Mouse (Mus musculus): ENCODE data around the gene Tmem175. TPM values are rescaled to one million over a fixed set of nuclear protein-coding genes. Genes with fewer than 3 reads are reported as not detected.
"Not testable (repeated sequence)": the region's sequence is repeated elsewhere in the genome, so short reads cannot be mapped to it uniquely, and the experiment has no call there.

The Tmem175 gene
- 25.5 and 28.1 TPM in 2 replicates for polyA plus RNA-seq (2015; fragmentation: Nextera tagmentation; extraction: Ambion mirVana)

- peaks cover 27% of the 10 kb centered on the region for H3K4me1 ChIP-seq
- ATAC-seq (replicated peaks; ENCODE audit: low FRiP score), result peak; percentile 97
- H3K36me3 ChIP-seq, result peaks cover 3% of the 10 kb centered on the region; the same call in 1 of the 2 replicates
- peak within 1 kb of the TSS; percentile 79 for H3K4me2 ChIP-seq
- H3K27ac ChIP-seq, result peak within 1 kb of the TSS; percentile 89
- H3K9me3 ChIP-seq (replicated peaks), result no peaks in the 10 kb centered on the region
- peak within 1 kb of the TSS; percentile 91 for H3K9ac ChIP-seq
- under 1% methylated on average over 58 of the region's 58 CpGs for WGBS
- no peaks in the 10 kb centered on the region for H3K27me3 ChIP-seq
- H3K4me3 ChIP-seq (replicated peaks), result peak within 1 kb of the TSS; percentile 79
These were observed at the start of gene Tmem175, which contains the start of gene Gak for GRCm38 (mm10) chr5:108629634-108630483. Gene Tmem175 (plus strand): TSS chr5:108629770. Gene Gak (minus strand): TSS chr5:108629755.

- no peaks in the 10 kb centered on the region for H3K4me1 ChIP-seq
- H3K4me2 ChIP-seq, result no peak overlapping the region
- no peak for ATAC-seq (replicated peaks; ENCODE audit: low FRiP score)
- no peak overlapping the region for H3K9ac ChIP-seq
- 91% methylated on average over 3 of the region's 3 CpGs for WGBS
- H3K27me3 ChIP-seq, result no peaks in the 10 kb centered on the region
- no peak overlapping the region for H3K27ac ChIP-seq
- H3K4me3 ChIP-seq (replicated peaks), result no peak overlapping the region
- H3K36me3 ChIP-seq, result peaks cover 96% of the 10 kb centered on the region
- H3K9me3 ChIP-seq (replicated peaks), result no peaks in the 10 kb centered on the region
These were observed 48.1 kb upstream of the Tmem175 start for GRCm38 (mm10) chr5:108581361-108581891.

GRCm38 (mm10) chr5:108599923-108600322, 29.6 kb upstream of the Tmem175 start:
- 87% methylated on average over 1 of the region's 1 CpGs for WGBS
- Histone ChIP-seq H3K36me3 (peaks cover 98% of the 10 kb centered on the region), H3K4me3 (replicated peaks) (no peak overlapping the region), H3K9ac (no peak overlapping the region), H3K27me3 (no peaks in the 10 kb centered on the region), H3K9me3 (replicated peaks) (no peaks in the 10 kb centered on the region), H3K4me2 (no peak overlapping the region), H3K4me1 (no peaks in the 10 kb centered on the region), H3K27ac (no peak overlapping the region)
- ATAC-seq (replicated peaks; ENCODE audit: low FRiP score), result no peak

GRCm38 (mm10) chr5:108602537-108602936, 27.0 kb upstream of the Tmem175 start:
- Histone ChIP-seq H3K9ac (no peak overlapping the region), H3K27me3 (no peaks in the 10 kb centered on the region), H3K4me3 (replicated peaks) (no peak overlapping the region), H3K9me3 (replicated peaks) (no peaks in the 10 kb centered on the region), H3K36me3 (peaks cover 98% of the 10 kb centered on the region), H3K4me2 (no peak overlapping the region), H3K4me1 (no peaks in the 10 kb centered on the region), H3K27ac (no peak overlapping the region)
- WGBS, result 92% methylated on average over 9 of the region's 9 CpGs
- no peak for ATAC-seq (replicated peaks; ENCODE audit: low FRiP score)

GRCm38 (mm10) chr5:108610426-108610825, 19.1 kb upstream of the Tmem175 start:
- Histone ChIP-seq H3K27ac (no peak overlapping the region), H3K9ac (no peak overlapping the region), H3K4me2 (no peak overlapping the region), H3K4me3 (replicated peaks) (no peak overlapping the region), H3K36me3 (peaks cover 97% of the 10 kb centered on the region), H3K27me3 (no peaks in the 10 kb centered on the region), H3K4me1 (no peaks in the 10 kb centered on the region), H3K9me3 (replicated peaks) (no peaks in the 10 kb centered on the region)
- no peak for ATAC-seq (replicated peaks; ENCODE audit: low FRiP score)
- WGBS, result 95% methylated on average over 1 of the region's 1 CpGs

GRCm38 (mm10) chr5:108621870-108622269, 7.7 kb upstream of the Tmem175 start:
- no peaks in the 10 kb centered on the region for H3K9me3 ChIP-seq (replicated peaks)
- WGBS, result 77% methylated on average over 2 of the region's 2 CpGs
- H3K36me3 ChIP-seq, result peaks cover 72% of the 10 kb centered on the region
- H3K27ac ChIP-seq, result no peak overlapping the region
- no peaks in the 10 kb centered on the region for H3K4me1 ChIP-seq
- H3K9ac ChIP-seq, result no peak overlapping the region
- no peak overlapping the region for H3K4me2 ChIP-seq
- no peak for ATAC-seq (replicated peaks; ENCODE audit: low FRiP score)
- no peaks in the 10 kb centered on the region for H3K27me3 ChIP-seq
- H3K4me3 ChIP-seq (replicated peaks), result no peak overlapping the region

GRCm38 (mm10) chr5:108626050-108626660, 3.4 kb upstream of the Tmem175 start:
- Histone ChIP-seq H3K4me3 (replicated peaks) (no peak overlapping the region), H3K27ac (no peak overlapping the region), H3K27me3 (no peaks in the 10 kb centered on the region), H3K4me1 (peaks cover 27% of the 10 kb centered on the region), H3K9ac (no peak overlapping the region), H3K4me2 (no peak overlapping the region), H3K36me3 (peaks cover 38% of the 10 kb centered on the region), H3K9me3 (replicated peaks) (no peaks in the 10 kb centered on the region)
- ATAC-seq (replicated peaks; ENCODE audit: low FRiP score), result no peak
- WGBS, result 85% methylated on average over 4 of the region's 4 CpGs

- Histone ChIP-seq H3K4me2 (peak overlapping the region; percentile 79), H3K27me3 (no peaks in the 10 kb centered on the region), H3K4me3 (replicated peaks) (peak overlapping the region; percentile 79), H3K36me3 (peaks cover 10% of the 10 kb centered on the region), H3K27ac (peak overlapping the region; percentile 89), H3K9ac (peak overlapping the region; percentile 91), H3K4me1 (peaks cover 27% of the 10 kb centered on the region), H3K9me3 (replicated peaks) (no peaks in the 10 kb centered on the region)
- ATAC-seq (replicated peaks; ENCODE audit: low FRiP score), result peak; percentile 90
- 2% methylated on average over 32 of the region's 32 CpGs for WGBS
These were observed 508 bp upstream of the Tmem175 start for GRCm38 (mm10) chr5:108628891-108629633.

GRCm38 (mm10) chr5:108633676-108634075, 4.1 kb downstream of the Tmem175 start:
- no peaks in the 10 kb centered on the region for H3K27me3 ChIP-seq
- no peaks in the 10 kb centered on the region; the same call in 1 of the 2 replicates for H3K36me3 ChIP-seq
- 81% methylated on average over 4 of the region's 4 CpGs for WGBS
- H3K9me3 ChIP-seq (replicated peaks), result no peaks in the 10 kb centered on the region
- no peak overlapping the region for H3K9ac ChIP-seq
- no peak overlapping the region for H3K4me3 ChIP-seq (replicated peaks)
- no peak overlapping the region for H3K4me2 ChIP-seq
- ATAC-seq (replicated peaks; ENCODE audit: low FRiP score), result no peak
- H3K27ac ChIP-seq, result no peak overlapping the region
- peaks cover 11% of the 10 kb centered on the region for H3K4me1 ChIP-seq

GRCm38 (mm10) chr5:108634088-108634487, 4.5 kb downstream of the Tmem175 start:
- H3K9me3 ChIP-seq (replicated peaks); H3K4me1 ChIP-seq; H3K9ac ChIP-seq; H3K4me3 ChIP-seq (replicated peaks); H3K36me3 ChIP-seq; H3K27ac ChIP-seq; ATAC-seq (replicated peaks; ENCODE audit: low FRiP score); H3K27me3 ChIP-seq; H3K4me2 ChIP-seq: not testable (repeated sequence)
- 89% methylated on average over 2 of the region's 3 CpGs for WGBS

- WGBS, result 72% methylated on average over 4 of the region's 4 CpGs
- ATAC-seq (replicated peaks; ENCODE audit: low FRiP score), result no peak
- Histone ChIP-seq H3K4me2 (no peak overlapping the region), H3K27me3 (no peaks in the 10 kb centered on the region), H3K4me3 (replicated peaks) (no peak overlapping the region), H3K4me1 (no peaks in the 10 kb centered on the region), H3K27ac (no peak overlapping the region), H3K9ac (no peak overlapping the region), H3K9me3 (replicated peaks) (no peaks in the 10 kb centered on the region), H3K36me3 (no peaks in the 10 kb centered on the region; the same call in none of the 2 replicates)
These were observed 6.6 kb downstream of the Tmem175 start for GRCm38 (mm10) chr5:108636172-108636571.

All from kidney, embryonic 15.5 days (tissue).